Mouse (Mus musculus) small intestine, adult 2 months (tissue): ENCODE measurements around the gene Irak2.

Experiments
- CTCF ChIP-seq: fragments of 200-500 bp; IDR thresholded peaks from 2 replicates; pipeline ENCODE4 v1.5.1; 2012; ENCODE audit warnings: low read depth, mild to moderate bottlenecking, control low read depth, inconsistent platforms, low read length, moderate library complexity, mixed read lengths; ENCODE audit not compliant: insufficient replicate concordance, insufficient read length; ENCODE audit errors: extremely low read depth
- POLR2A ChIP-seq: fragments of 200-500 bp; IDR thresholded peaks from 2 replicates; pipeline ENCODE4 v1.6.1; 2012; ENCODE audit warnings: low read depth, mild to moderate bottlenecking, control low read depth, inconsistent platforms, low read length, moderate library complexity

- TF ChIP-seq CTCF = no peak
- no peak for TF ChIP-seq POLR2A
Observed at GRCm38 (mm10) chr6:113639201-113639600, 934 bp downstream of the Irak2 start.
